Mouse (Mus musculus): ENCODE results near the gene Polr3c.
"Not testable (repeated sequence)": the region's sequence is repeated elsewhere in the genome, so short reads cannot be mapped to it uniquely, and the experiment has no call there.

The Polr3c gene

GRCm38 (mm10) chr3:96675171-96675570, 52.3 kb downstream of the Polr3c start:
- no peak for DNase-seq

- no peak for DNase-seq
Measured at GRCm38 (mm10) chr3:96674442-96674841, 53.0 kb downstream of the Polr3c start.

DNA sequence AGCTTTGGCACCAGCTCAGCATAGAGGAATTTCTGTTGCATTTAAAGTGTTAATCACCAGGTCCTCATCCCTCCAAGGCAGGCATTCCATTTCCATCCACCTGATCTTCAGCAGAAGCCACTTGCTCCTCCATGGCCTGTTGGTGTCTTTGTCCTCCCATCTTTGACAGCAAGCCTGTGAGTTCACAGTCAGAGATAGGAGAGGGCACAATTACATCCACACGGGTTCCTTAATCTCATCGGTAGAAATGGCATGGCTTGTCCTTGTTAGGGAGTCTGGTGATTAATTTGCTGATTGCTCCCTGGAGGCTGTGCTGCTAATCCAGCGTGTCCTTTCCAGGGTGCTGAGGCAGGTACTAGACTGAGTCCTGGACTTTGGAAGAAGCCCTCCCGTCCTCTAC, 53.9 kb downstream of the Polr3c start:
- no peak for DNase-seq

GRCm38 (mm10) chr3:96671519-96671918, 55.9 kb downstream of the Polr3c start:
- DNase-seq = no peak

- DNase-seq = peak; percentile 88
Measured at GRCm38 (mm10) chr3:96669727-96670468, 57.5 kb downstream of the Polr3c start, which contains the start of gene Ankrd35. Ankrd35 (plus strand) TSS chr3:96670131.

DNA sequence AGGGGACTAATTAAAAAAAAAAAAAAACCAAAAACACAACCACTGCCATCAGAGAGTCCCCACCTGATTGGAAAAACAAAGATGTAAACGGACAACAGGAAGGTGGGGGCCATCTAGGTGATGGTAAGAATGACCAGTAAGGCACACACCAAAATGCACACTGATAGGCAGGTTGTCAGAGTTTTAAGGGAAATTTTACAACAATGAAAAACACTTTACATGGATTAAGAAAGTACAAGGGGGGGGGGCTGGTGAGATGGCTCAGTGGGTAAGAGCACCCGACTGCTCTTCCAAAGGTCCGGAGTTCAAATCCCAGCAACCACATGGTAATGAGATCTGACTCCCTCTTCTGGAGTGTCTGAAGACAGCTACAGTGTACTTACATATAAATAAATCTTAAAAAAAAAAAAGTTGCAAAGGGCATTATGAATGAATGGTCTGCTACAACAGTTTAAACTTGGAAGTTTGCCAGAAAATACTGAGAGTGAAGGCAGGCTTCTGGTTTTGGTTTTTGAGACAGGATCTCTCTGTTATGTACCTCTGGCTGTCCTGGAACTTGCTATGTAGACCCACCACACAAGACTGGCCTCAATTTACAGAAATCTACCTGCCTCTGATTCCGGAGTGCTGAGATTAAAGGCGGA, 58.9 kb downstream of the Polr3c start:
- no peak for DNase-seq

DNA sequence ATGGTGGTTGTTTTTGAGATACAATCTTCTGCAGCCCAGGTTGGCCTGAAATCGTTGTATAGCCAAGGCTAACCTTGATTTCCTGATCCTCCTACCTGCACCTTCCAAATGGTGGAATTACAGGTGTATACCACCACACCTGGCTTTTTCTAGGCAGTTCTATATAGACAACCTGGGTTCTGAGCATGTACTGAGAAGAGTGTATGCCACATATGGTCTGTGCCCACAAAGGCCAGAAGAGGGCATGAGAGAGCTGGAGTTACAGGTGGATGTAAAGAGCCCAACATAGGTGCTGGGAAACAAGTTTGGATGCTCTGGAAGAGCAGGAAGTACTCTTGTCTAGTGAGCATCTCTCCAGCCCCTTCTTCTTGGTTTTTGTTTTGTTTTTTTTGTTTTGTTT, 60.1 kb downstream of the Polr3c start:
- peak; percentile 52 for DNase-seq

GRCm38 (mm10) chr3:96666916-96667315, 60.5 kb downstream of the Polr3c start:
- DNase-seq = peak; percentile 74

DNA sequence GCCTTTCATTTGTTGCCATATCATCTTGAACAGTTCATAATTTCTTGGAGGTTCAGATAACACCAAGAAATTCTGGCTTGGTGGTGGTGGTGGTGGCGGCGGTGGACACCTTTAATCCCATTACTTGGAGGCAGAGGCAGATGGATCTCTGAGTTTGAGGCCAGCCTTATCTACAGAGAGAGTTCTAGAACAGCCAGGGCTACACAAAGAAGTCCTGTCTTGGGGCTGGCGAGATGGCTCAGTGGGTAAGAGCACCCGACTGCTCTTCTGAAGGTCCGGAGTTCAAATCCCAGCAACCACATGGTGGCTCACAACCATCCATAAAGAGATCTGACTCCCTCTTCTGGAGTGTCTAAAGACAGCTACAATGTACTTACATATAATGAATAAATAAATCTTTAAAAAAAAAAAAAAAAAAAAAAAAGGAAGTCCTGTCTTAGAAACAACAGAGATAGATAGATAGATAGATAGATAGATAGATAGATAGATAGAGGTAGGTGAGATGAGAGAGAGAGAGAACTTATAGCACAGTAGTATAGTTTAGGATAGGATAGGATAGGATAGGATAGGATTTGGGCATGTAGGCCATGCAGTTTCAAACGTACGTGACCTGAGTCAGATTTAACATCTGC, 61.6 kb downstream of the Polr3c start:
- DNase-seq = not testable (repeated sequence)

DNA sequence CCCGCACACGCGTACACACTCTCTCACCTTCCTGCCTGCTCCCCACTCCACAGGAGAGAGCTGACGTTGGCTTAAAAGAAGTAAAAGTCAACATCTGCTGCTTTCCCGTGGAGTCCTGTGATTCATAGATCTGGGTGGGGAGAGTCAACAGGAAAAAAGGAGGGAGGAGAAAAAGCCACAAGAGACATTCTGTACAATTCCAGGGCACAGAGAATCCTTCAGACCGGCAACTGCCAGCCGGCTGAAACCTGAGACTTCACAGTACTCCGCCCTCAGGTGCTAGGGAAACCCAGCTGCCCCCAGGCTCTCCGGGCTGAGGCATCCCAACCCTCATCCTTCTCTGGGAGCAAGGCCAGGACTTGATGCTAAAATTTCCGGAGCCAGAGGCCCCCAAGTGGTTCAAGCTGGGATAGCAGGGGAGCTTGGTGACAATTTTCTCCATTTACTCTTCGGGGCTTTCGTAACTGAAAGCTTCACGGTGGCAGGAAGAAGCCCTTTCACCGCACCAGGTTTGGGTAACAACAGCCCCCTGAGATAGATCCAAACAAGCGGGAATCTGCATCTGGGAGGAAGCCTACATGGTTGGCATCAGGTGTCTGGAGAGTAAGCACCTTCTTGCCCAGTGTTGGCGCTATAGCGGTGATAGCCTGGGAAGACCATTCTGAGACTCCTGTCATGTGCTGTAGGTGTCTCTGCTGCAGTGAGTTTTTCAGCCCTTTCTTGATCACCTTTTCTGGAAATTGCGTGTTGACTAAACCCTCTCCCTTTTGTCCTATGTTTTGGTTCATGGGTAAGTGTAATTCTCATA, 63.8 kb downstream of the Polr3c start:
- peak; percentile 80 for DNase-seq

- DNase-seq = no peak
Measured at GRCm38 (mm10) chr3:96662731-96663316, 64.6 kb downstream of the Polr3c start.

Data from kidney, adult 9 months (tissue).